Mouse (Mus musculus): ENCODE data around the gene Epha6. TPM values are rescaled to one million over a fixed set of nuclear protein-coding genes. Genes with fewer than 3 reads are reported as not detected.

Epha6 gene
- total RNA-seq, 2 experiments from 2014 or later, result 209 to 210 TPM

DNA sequence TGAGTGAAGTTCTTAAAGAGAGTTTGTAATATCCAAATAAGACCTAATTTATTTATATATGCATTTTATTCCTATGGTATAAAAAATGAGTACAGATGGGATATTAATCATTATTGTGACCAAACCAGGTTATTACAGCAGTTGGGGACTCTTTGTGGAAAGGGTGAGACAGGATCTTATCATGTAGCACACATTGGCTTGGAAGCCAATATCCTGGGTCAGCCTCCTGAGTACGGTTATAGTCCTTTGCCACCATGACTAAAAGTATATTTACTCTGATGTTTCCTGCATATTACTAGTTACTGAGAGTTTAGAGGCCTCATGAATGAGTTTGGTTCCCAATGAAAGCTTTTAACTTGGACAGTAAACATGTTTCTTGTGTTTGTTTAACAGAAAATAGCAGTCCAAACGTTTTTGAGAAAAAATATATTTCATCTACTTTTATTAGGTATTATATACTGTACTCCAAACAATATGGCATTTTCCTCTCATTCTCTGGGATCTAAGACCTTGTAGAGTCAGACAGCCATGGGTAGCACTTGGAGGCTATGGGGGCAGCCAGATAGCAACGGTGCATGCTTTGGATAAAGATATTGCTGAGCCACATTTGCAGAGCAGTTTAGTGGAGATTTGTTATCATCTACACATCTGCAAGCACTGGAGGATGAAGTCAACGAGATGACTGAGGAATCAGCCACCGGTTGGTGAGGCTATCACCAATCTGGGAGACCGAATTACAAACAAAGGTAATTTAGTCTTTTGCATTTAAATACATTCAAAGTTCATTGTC is 340.4 kb downstream of the Epha6 start:
- DNase-seq, result no peak

DNA sequence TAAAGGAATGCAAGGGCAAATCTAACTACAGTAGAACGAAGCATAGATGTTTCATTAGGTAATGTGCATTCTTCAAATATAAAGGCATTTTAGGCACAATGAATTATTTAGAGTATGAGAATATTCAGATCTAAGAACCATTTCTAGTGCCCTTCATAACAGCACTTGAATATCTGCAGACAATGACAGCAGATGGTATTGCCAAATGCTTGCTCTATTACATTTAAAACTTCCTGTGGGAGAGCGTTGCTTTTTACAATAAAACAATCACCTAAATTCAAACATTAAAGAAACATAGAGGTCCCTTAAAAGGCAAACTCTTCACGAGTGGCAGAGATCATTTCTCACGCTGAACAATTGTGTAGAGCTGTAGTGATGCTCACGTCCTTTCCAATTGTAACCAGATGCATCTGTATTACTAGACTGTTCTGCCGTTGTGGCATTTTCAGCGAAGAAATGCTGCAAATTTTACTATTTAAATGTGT is 347.1 kb downstream of the Epha6 start:
- peak; percentile 3 to 18 for DNase-seq

DNA sequence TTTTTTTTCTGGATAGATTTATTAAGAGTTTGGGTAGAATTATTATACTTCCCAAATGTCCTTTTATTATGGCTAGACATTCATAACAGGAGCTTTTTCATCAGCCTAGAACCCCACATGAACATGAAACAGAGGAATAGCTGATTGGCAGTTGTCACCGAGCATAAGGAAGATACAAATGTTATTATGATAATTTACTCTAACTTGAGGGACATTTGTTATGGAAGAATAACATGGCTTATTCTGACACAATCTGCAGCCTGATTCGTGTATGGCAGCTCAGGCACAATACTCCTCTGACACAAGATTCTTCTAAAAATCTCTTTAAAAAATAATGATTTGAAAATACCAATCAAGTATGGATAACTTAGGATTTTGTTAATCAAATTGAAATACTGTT is 347.7 kb downstream of the Epha6 start:
- no peak for DNase-seq

DNA sequence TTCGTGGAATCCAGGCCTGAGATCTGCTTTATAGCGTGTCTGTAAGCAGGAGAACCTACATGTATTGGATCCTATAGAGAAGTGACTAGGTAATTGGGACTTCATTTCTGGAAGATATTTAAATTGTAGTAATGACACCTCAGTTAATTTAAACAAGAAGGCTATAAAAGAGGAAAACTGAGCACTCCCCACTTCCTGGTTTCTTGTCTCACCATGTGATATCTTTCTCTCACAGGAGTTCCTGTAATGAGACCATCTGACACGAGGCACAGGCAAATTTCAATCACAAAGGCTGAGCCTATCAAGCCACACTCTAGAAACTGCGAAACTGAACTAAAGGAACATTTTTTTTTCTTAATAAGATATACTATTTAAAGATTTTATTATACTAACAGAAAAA is 348.3 kb downstream of the Epha6 start:
- DNase-seq, result no peak

DNA sequence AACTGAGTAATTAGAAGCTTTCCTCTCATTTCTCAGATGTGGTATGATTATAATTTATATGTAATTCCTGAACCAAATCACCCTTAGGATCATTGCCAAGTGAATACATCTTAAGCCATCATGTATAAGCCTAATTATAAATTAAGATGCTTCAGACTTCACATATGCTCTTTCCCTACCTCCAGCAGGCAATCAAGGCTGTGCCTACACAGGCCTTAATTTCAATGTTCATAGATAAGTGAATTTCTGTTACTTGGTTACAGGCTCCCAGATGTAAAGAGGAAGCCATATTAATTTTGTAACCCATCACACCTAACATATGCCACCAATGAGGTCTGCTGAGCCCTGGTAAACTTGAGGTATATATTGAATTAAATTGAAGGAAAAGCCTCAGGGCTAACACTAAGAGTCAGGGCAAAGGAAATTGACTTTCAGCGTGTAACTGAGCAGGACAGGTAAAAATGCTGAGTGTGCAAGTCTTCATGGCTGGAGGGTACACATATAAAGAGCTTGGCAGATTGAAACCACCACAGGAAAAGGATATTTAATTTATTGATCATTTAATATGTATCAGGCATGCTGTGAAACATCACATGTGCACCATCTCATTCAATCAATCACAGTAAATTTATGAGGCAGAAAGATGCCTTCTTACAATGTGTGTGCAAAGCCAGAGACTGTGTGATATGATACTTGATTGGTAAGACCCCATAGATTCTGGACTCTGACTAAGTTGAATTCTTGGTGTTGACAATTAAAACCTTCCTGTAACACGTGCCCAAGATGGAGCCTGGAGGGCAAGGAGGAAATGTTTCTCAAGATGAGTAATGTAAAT is 365.8 kb downstream of the Epha6 start:
- no peak for DNase-seq

DNA sequence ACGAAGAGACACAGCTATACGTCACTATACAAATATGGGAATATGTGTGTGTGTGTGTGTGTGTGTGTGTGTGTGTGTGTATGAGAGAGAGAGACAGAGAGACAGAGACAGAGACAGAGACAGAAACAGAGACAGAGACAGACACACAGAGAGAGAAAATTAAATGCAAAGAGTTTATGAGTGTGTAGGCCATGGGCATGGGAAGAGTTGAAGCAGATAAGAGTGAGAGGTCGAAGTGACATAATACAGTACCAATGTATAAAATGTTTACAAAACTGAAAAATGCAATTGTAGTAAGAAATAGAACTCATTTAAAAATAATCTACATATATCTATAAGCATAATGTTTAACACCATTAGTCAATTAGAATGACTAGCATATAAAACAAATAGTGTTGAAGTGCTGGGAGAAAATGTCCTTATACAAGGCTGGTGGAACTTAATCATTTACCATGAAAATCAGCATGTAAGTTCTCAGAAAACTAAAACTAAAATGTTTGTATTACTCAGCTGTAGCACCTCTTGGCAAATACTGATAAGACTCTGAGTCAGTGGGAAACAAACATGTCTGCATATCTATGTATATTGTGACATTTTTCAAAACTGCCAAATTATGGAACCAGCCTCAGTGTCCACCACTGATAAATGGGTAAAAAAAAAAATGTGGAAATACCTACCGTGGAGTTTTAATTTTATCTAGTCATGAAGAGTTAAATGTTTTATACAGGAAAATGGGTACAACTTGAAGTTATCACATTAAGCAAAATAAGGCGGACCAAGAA is 371.2 kb downstream of the Epha6 start:
- no peak for DNase-seq

DNA sequence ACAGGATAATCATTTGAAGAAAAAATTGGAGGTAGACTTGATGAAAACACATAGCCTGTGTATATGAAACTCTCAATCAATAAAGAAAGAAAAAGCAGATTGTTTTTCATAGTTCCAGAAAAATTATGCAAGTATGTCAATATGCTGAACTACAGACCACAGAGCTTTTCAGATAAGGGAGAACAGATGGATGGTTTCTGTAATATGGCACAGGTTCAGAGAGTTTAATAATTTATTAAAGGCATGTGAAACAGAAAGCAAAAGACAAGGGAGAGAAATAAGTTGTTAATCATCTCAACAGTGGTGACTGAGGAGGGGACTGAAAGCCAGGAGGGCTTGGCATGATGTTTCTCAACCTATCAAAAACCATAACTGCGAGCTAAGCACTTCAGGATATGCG is 372.3 kb downstream of the Epha6 start:
- DNase-seq, result no peak

DNA sequence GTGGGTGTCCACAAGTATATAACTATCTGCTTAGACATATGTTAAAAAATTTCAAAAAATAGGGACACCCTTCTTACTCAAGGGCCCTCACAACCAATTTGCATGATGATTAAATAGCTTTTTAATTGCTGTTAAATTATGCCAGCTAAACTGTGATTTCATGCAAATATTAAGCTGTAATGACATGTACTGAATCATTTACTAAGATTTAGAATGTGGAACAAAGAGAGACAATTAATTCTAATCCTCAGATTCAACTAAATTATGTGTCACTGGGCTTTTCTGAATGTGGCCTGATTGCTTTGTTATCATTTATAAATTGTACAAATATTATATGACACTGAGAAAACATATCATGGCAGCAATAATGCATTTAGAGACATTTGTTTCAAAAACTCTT is 396.2 kb downstream of the Epha6 start:
- DNase-seq, result no peak

DNA sequence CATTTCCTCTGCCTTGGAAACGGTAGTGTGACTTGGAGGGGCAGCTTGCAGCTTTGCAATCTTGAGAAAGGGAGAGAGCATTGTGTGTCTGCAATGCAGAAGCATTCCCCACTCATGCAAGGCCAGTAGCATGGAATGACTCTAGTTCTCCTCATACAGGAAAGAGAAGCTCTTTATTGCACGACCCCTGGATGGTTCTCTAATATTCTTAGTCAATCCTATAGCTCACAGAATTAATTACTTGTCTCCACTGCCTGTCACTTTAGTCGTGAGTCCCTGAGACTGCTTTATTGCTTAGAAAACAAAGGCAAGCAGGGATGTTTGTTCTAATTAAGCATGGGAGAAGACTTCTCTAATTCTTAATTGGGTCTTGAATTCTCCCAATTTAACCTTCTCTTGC is 429.8 kb downstream of the Epha6 start:
- no peak for DNase-seq

DNA sequence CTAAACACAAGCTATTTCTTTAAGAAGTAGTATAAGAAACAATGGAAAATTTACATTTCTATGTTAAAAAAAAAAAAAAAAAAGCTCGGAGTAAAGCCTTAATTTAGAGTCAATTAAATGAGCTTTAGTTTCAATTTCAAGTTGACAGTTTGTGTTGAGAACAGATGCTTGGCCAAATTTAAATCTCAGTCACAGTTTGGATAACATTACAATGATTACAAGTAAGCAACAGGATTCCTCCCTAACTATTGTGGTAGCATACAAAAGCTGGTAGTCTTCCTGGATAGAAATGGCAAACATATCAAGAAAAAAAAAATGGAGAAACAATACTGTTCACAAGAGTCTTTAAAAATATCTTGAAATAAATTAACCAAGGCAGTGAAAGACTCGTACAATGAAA is 452.9 kb downstream of the Epha6 start:
- no peak for DNase-seq

DNA sequence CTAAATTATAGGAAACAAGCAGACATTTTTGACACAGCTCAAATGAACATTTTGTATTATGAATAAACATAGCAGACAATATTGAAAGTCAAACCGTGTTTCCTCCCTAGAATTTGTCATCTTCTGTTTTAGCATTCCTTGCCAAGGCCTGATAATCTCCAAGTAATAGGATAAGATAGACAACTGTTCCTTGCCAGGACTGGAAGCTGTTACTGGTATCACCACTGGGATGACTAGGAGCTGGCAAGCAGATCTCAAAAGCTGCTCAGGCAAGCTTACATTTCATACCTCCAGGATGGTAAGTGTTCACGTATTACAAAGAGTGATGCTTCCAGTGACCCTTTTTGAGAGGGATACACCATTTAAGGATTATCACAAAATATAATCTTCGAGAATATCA is 461.0 kb downstream of the Epha6 start:
- no peak for DNase-seq

DNA sequence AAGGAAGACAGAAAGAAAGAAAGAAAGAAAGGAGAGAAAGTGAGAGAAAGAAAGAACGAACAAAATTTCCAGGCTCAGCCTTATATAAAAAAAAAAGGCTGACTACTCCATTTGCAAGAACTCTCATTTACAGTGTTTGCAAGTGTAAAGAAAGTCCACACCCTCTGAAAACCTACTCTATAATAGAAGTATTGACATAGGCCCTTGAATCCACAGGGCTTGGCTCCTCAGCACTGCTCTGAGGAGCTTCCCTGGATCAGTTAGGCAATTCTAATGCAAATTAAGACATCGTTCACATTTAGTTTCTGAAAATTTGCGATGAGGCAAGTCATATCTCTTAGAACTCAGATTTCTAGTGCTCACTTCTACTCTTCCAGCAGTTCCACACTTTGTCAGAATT is 483.9 kb downstream of the Epha6 start:
- no peak for DNase-seq

DNA sequence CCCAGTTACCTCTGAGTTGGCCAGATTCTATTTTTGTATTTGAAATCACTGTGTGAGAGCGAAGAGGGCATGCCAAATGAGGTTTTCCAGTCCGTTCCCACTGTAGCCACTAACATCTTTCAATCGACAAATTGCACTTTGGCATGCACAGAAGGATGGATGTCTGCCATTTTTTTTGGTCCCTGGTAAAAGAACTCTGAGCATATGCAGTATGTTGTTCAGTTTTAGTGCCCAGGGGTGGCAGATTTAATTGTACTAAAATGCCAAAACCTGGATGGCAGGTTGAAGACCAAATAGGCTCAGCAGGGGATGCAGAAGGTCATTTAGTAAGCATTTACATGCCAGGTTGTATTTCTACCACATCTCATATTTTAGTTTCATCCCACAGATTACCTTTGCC is 503.1 kb downstream of the Epha6 start:
- peak in 1 of 2 experiments; percentile 33 for DNase-seq

DNA sequence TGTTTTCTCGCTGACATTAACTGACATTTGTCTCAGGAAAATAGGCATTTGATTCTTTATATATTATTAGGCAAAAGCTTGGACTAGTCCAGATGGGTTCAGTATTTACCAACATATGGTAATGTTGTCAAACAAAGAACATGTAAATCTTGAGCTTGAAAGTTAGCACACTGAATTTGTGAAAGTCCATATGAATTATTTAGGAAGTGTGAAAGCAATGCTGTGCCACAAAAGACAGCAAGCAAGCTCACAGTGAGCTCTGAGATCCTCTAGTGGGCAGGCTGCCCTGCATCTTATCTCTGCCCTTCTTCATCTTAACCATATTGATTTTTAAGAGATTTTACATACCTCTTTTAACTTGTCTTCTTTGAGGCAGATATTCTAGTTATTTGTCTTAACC is 510.0 kb downstream of the Epha6 start:
- no peak for DNase-seq

DNA sequence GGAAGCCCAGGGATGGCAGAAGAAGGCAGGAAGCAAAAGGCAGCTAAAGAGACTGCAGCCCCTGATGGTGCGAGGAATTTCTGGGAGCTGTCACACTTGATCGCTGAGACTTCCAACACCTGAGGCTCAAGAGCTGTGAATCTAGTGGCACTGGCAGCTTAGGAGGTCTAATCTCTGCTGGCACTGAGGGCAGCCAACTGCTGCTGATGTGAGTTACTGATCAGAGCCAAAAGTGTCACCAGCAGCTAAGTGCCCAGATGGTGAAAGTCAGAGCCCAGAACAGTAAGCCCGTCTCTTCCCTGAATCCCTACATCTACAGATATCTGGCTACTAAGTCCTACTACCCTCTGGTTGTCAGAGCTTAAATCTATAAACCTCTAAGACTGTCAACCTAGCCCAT is 518.4 kb downstream of the Epha6 start:
- DNase-seq, result no peak

DNA sequence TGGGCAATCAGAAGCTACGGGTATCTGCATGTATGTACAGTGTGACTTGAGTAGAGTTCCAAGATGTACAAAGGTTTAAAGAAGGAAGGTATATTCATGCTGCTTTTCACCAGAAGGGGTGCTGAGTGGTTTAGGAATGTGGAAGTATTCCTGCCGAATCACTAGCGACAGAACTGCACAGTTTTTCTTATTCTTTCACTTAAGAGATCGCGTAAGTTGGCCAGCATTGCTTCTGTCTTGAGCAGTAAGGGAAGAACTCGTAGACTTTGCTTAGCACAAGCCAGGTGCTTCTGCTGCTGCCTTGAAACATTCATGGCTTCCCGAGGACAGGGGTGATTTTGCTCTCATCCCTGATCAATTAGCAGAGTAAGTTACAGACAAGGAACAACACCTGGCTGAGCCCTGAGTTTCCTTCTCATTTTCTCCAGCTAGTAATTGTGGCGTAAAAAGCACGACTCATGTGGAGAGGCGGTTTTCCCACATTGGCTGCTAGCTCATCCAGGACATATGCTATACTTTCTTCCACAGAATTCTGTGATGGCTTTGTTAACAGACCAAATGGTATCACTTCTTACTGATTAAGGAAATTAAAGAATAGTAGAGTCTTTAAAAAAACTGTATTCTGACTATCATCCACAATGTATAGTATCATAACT is 534.7 kb downstream of the Epha6 start:
- DNase-seq, result no peak

DNA sequence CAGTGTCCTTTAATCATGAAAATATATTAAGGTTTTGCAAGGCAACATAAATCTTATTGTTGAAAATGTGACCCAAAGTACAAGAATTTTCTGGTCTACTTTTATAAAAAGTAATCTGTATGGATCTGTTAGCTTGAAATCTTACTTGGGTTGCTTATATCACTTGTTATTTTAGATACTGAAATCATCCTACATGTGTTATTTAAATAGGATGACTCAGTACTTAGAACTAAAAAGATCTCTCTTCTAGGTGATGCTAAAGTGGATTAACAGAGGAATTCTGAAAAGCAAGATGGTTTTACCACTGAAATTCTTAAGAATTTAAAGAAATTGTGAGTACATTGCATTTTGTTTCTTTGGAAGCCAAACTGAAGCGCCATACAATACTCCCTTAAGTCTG is 561.5 kb downstream of the Epha6 start:
- DNase-seq, result no peak

DNA sequence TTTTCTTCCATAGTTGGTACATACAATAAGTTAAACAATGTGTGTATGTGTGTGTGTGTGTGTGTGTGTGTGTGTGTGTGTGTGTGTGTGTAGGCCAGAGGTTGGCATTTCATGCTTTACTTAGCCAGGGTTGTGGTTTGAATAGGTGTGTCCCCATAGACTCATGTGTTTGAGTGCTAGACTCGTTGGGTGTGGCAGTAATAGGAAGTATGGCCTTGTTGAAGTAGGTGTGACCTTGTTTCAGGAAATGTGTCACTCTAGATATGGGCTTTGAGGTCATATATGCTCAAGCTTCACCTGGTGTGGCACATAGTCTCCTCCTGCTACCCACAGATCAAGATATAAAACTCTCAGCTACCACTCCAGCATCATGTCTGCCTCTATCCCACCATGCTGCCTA is 577.0 kb downstream of the Epha6 start:
- DNase-seq, result no peak

DNA sequence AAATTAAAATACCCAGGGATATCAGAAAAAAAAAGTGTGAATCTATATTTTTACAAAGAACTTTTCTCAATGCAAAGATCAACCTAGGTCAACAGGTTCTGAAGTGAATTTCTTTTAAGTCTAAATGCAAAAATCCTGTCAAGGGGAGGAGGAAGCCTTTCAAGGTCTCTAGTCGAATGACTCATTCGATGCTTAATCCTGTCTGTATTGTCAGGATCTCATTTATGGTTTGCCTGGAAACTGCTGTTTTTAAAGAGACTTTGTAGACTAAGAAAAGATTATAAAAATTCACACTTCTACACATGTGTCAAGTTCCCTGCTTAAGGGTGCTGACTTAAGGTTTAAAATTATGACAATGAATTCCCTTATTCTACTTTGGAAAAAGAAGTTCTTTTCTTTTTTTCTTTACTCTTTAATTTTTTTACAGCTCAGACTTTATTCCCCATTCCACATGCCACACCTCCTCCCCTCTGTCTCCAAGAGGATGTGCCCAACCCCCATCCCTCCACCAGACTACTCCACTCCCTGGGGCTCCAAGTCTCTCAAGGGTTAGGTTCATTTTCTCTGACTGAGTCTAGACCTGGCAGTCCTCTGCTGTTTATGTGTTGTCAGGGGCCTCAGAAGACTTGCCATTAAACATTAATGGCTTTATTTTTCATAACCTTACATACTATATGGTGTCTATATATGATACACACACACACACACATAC is 598.3 kb downstream of the Epha6 start:
- DNase-seq, result no peak

DNA sequence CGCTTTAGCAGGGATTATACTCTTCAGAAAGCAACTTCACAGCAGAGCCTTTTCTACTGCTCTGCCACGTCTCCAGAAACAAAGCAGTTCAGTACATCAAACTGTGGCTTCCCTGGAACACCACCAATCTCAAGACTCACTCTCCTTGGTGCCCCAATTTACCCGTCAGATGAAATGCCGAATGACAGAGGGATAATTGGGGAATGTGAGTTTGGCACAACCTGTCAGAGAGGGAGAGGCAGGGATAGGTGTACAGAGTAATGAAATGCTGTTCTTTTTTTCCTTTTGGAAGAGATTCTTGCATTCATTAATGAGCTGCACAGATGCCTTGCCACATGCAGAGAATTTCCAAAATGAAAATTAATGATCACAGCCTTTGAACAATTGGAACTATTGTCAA is 635.5 kb downstream of the Epha6 start:
- DNase-seq, result peak in 1 of 2 experiments; percentile 14

DNA sequence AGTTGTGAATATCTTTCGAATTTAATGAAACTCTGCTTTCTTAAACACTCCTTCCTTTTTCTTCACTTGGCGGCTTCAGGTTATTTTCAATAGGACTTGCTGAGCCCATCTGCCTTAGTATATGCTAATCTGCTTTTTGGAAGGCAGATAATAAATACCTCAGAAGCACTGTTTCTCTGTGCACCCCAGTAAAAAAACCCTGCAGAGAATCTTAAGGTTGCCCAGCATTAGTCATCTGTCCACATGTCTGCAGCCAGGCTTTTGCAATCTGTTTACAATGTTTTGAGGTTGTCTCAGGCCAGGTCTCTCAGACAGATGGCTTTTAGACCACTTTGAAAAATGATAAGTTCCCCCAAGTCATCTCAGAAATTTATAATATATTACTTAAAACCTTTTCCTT is 649.6 kb downstream of the Epha6 start:
- no peak for DNase-seq

DNA sequence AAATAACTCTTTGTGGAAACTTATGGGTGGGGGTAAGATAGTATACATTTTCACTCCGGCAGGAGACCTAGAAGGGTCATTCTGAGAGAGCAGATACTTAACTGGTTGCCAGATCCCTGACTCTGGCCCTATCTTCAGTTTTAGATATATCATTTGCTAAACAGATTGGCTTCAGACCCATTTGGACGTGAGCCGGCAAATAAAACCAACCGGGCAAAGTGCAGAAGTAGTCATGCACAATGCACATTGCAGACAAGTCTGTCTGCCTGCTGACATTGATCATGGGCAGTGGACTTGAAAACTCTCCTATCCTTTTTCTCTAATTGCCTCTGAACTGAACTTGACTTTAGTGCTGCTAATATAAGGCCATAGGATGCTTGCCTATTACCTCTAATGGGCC is 681.6 kb downstream of the Epha6 start:
- DNase-seq, result no peak
